Mouse (Mus musculus): ENCODE data around the gene Sumf1.

Sumf1 gene

GRCm38 (mm10) chr6:108184847-108185684 lies at the start of gene Sumf1:
Gene Sumf1, minus strand, starts transcription at chr6:108185582.
- peak; percentile 81 for DNase-seq (ENCODE audit: low spot score)

GRCm38 (mm10) chr6:108234536-108234935 lies 49.2 kb upstream of the Sumf1 start:
- no peak for DNase-seq (ENCODE audit: low spot score)

GRCm38 (mm10) chr6:108233070-108233469 lies 47.7 kb upstream of the Sumf1 start:
- DNase-seq (ENCODE audit: low spot score): no peak

GRCm38 (mm10) chr6:108231892-108232710 lies 46.7 kb upstream of the Sumf1 start:
- DNase-seq (ENCODE audit: low spot score): no peak

GRCm38 (mm10) chr6:108230608-108231007 lies 45.2 kb upstream of the Sumf1 start:
- no peak for DNase-seq (ENCODE audit: low spot score)

- DNase-seq (ENCODE audit: low spot score): no peak
These were observed 43.2 kb upstream of the Sumf1 start for GRCm38 (mm10) chr6:108228601-108229000.

- DNase-seq (ENCODE audit: low spot score): no peak
These were observed 42.7 kb upstream of the Sumf1 start for GRCm38 (mm10) chr6:108228048-108228447.

GRCm38 (mm10) chr6:108227461-108227860 lies 42.1 kb upstream of the Sumf1 start:
- DNase-seq (ENCODE audit: low spot score): no peak

GRCm38 (mm10) chr6:108226230-108226629 lies 40.8 kb upstream of the Sumf1 start:
- no peak for DNase-seq (ENCODE audit: low spot score)

- DNase-seq (ENCODE audit: low spot score): no peak
These were observed 39.6 kb upstream of the Sumf1 start for GRCm38 (mm10) chr6:108225027-108225426.

GRCm38 (mm10) chr6:108224361-108224760 lies 39.0 kb upstream of the Sumf1 start:
- DNase-seq (ENCODE audit: low spot score): no peak

GRCm38 (mm10) chr6:108222875-108223274 lies 37.5 kb upstream of the Sumf1 start:
- no peak for DNase-seq (ENCODE audit: low spot score)

GRCm38 (mm10) chr6:108222435-108222834 lies 37.1 kb upstream of the Sumf1 start:
- DNase-seq (ENCODE audit: low spot score): no peak

- no peak for DNase-seq (ENCODE audit: low spot score)
These were observed 32.6 kb upstream of the Sumf1 start for GRCm38 (mm10) chr6:108217987-108218386.

- no peak for DNase-seq (ENCODE audit: low spot score)
These were observed 31.4 kb upstream of the Sumf1 start for GRCm38 (mm10) chr6:108216832-108217231.

- DNase-seq (ENCODE audit: low spot score): no peak
These were observed 30.7 kb upstream of the Sumf1 start for GRCm38 (mm10) chr6:108216091-108216490.

GRCm38 (mm10) chr6:108214294-108214925 lies 29.0 kb upstream of the Sumf1 start:
- DNase-seq (ENCODE audit: low spot score): no peak

- DNase-seq (ENCODE audit: low spot score): no peak
These were observed 28.3 kb upstream of the Sumf1 start for GRCm38 (mm10) chr6:108213481-108214293.

GRCm38 (mm10) chr6:108212881-108213295 lies 27.5 kb upstream of the Sumf1 start, which contains the start of gene Itpr1:
Gene Itpr1, plus strand, starts transcription at chr6:108213096.
- DNase-seq (ENCODE audit: low spot score): peak; percentile 94

GRCm38 (mm10) chr6:108211896-108212880 lies 26.8 kb upstream of the Sumf1 start:
- no peak for DNase-seq (ENCODE audit: low spot score)
